Mouse (Mus musculus) neural tube, embryonic 11.5 days (tissue): ENCODE data around the gene Tnf. TPM values are rescaled to one million over a fixed set of nuclear protein-coding genes. Genes with fewer than 3 reads are reported as not detected.

Experiments used
- ATAC-seq: fragments of 200-750 bp; cut with Nextera tagmentation; 2 replicates; pipeline ENCODE4 v1.8.0; 2017; ENCODE audit warnings: moderate number of reproducible peaks, mild to moderate bottlenecking, moderate TSS enrichment, moderate library complexity; ENCODE audit not compliant: insufficient read depth, low FRiP score, low TSS enrichment
- DNase-seq: peaks from one replicate; pipeline ENCODE4 v3.0.0-alpha.2; 2015; ENCODE audit warnings: low spot score
- H3K27ac ChIP-seq: fragments of 300-500 bp; sonication (generic); 2 replicates; pipeline ENCODE4 v1.5.1; 2014; ENCODE audit warnings: low read depth, mild to moderate bottlenecking, low read length
- H3K27me3 ChIP-seq: fragments of 300-500 bp; sonication (generic); 2 replicates; pipeline ENCODE4 v1.6.1; 2014; ENCODE audit warnings: mild to moderate bottlenecking, low read length, mixed read lengths; ENCODE audit not compliant: control insufficient read depth, insufficient read depth
- H3K36me3 ChIP-seq: fragments of 300-500 bp; sonication (generic); 2 replicates; pipeline ENCODE4 v1.6.1; 2014; ENCODE audit warnings: mild to moderate bottlenecking, low read length, moderate library complexity, mixed read lengths; ENCODE audit not compliant: control insufficient read depth, insufficient read depth
- H3K4me1 ChIP-seq: fragments of 300-500 bp; sonication (generic); 2 replicates; pipeline ENCODE4 v1.6.1; 2014; ENCODE audit warnings: low read length, mixed read lengths; ENCODE audit not compliant: control insufficient read depth, insufficient read depth
- H3K4me2 ChIP-seq: fragments of 300-500 bp; sonication (generic); 2 replicates; pipeline ENCODE4 v1.6.1; 2014; ENCODE audit warnings: low read depth, mild to moderate bottlenecking, moderate library complexity
- H3K4me3 ChIP-seq: fragments of 300-500 bp; sonication (generic); 2 replicates; pipeline ENCODE4 v1.5.1; 2014; ENCODE audit warnings: low read depth, low read length
- H3K9ac ChIP-seq: fragments of 300-500 bp; sonication (generic); 2 replicates; pipeline ENCODE4 v1.6.1; 2014; ENCODE audit warnings: mild to moderate bottlenecking, low read length
- H3K9me3 ChIP-seq: fragments of 300-500 bp; sonication (generic); 2 replicates; pipeline ENCODE4 v1.6.1; 2016; ENCODE audit warnings: low read length; ENCODE audit not compliant: control insufficient read depth
- WGBS: fragments of 180-500 bp; shearing (Covaris S2); extraction: QIAGEN DNeasy Blood & Tissue Kit; methylation state at CpG from one replicate; pipeline ENCODE4 v1.1.7; 2014; 5-methylcytosine and 5-hydroxymethylcytosine counted together
- polyA plus RNA-seq: library from polyadenylated mRNA; unstranded; fragments of >200 nt; fragmentation: Nextera tagmentation; extraction: Ambion mirVana; gene quantifications from 2 replicates; pipeline ENCODE4 v1.2.1, GENCODE M21; 2014

The Tnf gene
- polyA plus RNA-seq, 1 experiment from 2014 or later, result 0.16 TPM

- WGBS, result 89% methylated on average over 5 of the region's 5 CpGs
These were observed 23.6 kb upstream of the Tnf start for GRCm38 (mm10) chr17:35225456-35225855.

GRCm38 (mm10) chr17:35224641-35225040 lies 22.8 kb upstream of the Tnf start:
- Histone ChIP-seq H3K4me2 (no peak overlapping the region), H3K9me3 (no peaks in the 10 kb centered on the region), H3K9ac (no peak overlapping the region), H3K27me3 (no peaks in the 10 kb centered on the region), H3K4me1 (no peaks in the 10 kb centered on the region), H3K4me3 (no peak overlapping the region), H3K27ac (no peak overlapping the region), H3K36me3 (peaks cover 13% of the 10 kb centered on the region)
- ATAC-seq (no peak), DNase-seq (no peak)
- over 99% methylated on average over 4 of the region's 4 CpGs for WGBS

More at GRCm38 (mm10) chr17:35225456-35225855, 23.6 kb upstream of the Tnf start:
- ATAC-seq (no peak), DNase-seq (no peak)
- no peak overlapping the region for H3K9ac ChIP-seq
- H3K27ac ChIP-seq, result no peak overlapping the region
- H3K27me3 ChIP-seq, result no peaks in the 10 kb centered on the region
- no peaks in the 10 kb centered on the region for H3K4me1 ChIP-seq
- peaks cover 11% of the 10 kb centered on the region for H3K36me3 ChIP-seq
- H3K9me3 ChIP-seq, result no peaks in the 10 kb centered on the region
- H3K4me2 ChIP-seq, result no peak overlapping the region
- no peak overlapping the region for H3K4me3 ChIP-seq

GRCm38 (mm10) chr17:35222299-35222698 lies 20.5 kb upstream of the Tnf start:
- Histone ChIP-seq H3K4me2 (no peak overlapping the region), H3K27ac (no peak overlapping the region), H3K36me3 (peaks cover 10% of the 10 kb centered on the region), H3K4me3 (no peak overlapping the region), H3K27me3 (no peaks in the 10 kb centered on the region), H3K9ac (no peak overlapping the region), H3K4me1 (no peaks in the 10 kb centered on the region), H3K9me3 (no peaks in the 10 kb centered on the region)
- 80% methylated on average over 6 of the region's 6 CpGs for WGBS
- ATAC-seq (no peak), DNase-seq (peak; percentile 6)

- DNase-seq (no peak), ATAC-seq (no peak)
- no peak within 1 kb of the TSS for H3K4me3 ChIP-seq
- no peak within 1 kb of the TSS for H3K4me2 ChIP-seq
- no peaks in the 10 kb centered on the region for H3K27me3 ChIP-seq
- 86% methylated on average over 28 of the region's 28 CpGs for WGBS
- H3K36me3 ChIP-seq, result peaks cover 10% of the 10 kb centered on the region
- no peak within 1 kb of the TSS for H3K27ac ChIP-seq
- H3K9me3 ChIP-seq, result no peaks in the 10 kb centered on the region
- H3K4me1 ChIP-seq, result no peaks in the 10 kb centered on the region
- no peak within 1 kb of the TSS for H3K9ac ChIP-seq
These were observed 18.5 kb upstream of the Tnf start, which contains the start of gene Gm16181 for GRCm38 (mm10) chr17:35220156-35220952. Gm16181 (plus strand) TSS chr17:35220834.

GRCm38 (mm10) chr17:35219601-35220041 lies 17.8 kb upstream of the Tnf start:
- no peak for ATAC-seq
- Histone ChIP-seq H3K4me2 (no peak overlapping the region), H3K4me1 (no peaks in the 10 kb centered on the region), H3K27me3 (no peaks in the 10 kb centered on the region), H3K36me3 (peaks cover 8% of the 10 kb centered on the region), H3K27ac (no peak overlapping the region), H3K4me3 (no peak overlapping the region), H3K9ac (no peak overlapping the region), H3K9me3 (no peaks in the 10 kb centered on the region)
- 86% methylated on average over 6 of the region's 6 CpGs for WGBS
- no peak for DNase-seq

- no peak overlapping the region for H3K9ac ChIP-seq
These were observed 16.8 kb upstream of the Tnf start for GRCm38 (mm10) chr17:35218516-35219193.

GRCm38 (mm10) chr17:35213071-35213470 lies 11.3 kb upstream of the Tnf start:
- ATAC-seq, result no peak
- H3K9ac ChIP-seq, result no peak overlapping the region
- H3K4me2 ChIP-seq, result no peak overlapping the region
- H3K27me3 ChIP-seq, result no peaks in the 10 kb centered on the region
- WGBS, result 91% methylated on average over 5 of the region's 5 CpGs
- H3K27ac ChIP-seq, result no peak overlapping the region
- H3K9me3 ChIP-seq, result no peaks in the 10 kb centered on the region
- DNase-seq, result no peak
- H3K4me1 ChIP-seq, result no peaks in the 10 kb centered on the region
- H3K4me3 ChIP-seq, result no peak overlapping the region
- H3K36me3 ChIP-seq, result no peaks in the 10 kb centered on the region

More at GRCm38 (mm10) chr17:35218516-35219193, 16.8 kb upstream of the Tnf start:
- no peaks in the 10 kb centered on the region for H3K9me3 ChIP-seq
- no peak overlapping the region for H3K27ac ChIP-seq
- no peak overlapping the region for H3K4me2 ChIP-seq
- no peak for ATAC-seq
- DNase-seq, result no peak
- 82% methylated on average over 18 of the region's 18 CpGs for WGBS
- no peaks in the 10 kb centered on the region for H3K4me1 ChIP-seq
- H3K27me3 ChIP-seq, result no peaks in the 10 kb centered on the region
- peaks cover 8% of the 10 kb centered on the region for H3K36me3 ChIP-seq
- H3K4me3 ChIP-seq, result no peak overlapping the region

- Histone ChIP-seq H3K4me1 (no peaks in the 10 kb centered on the region), H3K4me3 (no peak overlapping the region), H3K27ac (no peak overlapping the region), H3K27me3 (no peaks in the 10 kb centered on the region), H3K9ac (no peak overlapping the region), H3K36me3 (no peaks in the 10 kb centered on the region), H3K4me2 (no peak overlapping the region), H3K9me3 (no peaks in the 10 kb centered on the region)
- 83% methylated on average over 3 of the region's 3 CpGs for WGBS
- ATAC-seq, result no peak
- no peak for DNase-seq
These were observed 8.8 kb upstream of the Tnf start for GRCm38 (mm10) chr17:35210593-35210992.
